Mouse (Mus musculus): ENCODE measurements around the gene Myt1.

GRCm38 (mm10) chr2:181765251-181765650 is 2.1 kb downstream of the Myt1 start:
- TF ChIP-seq CTCF (IDR thresholded peaks at IDR 0.05; ENCODE audit: low read depth) (no peak), EP300 (IDR thresholded peaks at IDR 0.05; ENCODE audit: low read depth) (no peak)

Data from liver, postnatal 0 days (tissue).